In genomic region chr9:57643856-57644180, GRCm38 (mm10) we compare ENCODE assay signal across 8 mouse cellular contexts. TPM values are rescaled to one million over a fixed set of nuclear protein-coding genes. Genes with fewer than 3 reads are reported as not detected.
DNase-seq lines count a peak whose midpoint lies in the region; ATAC-seq and TF ChIP-seq lines count a peak whose summit lies in the region.

No protein-coding gene starts in this region.

- peaks cover 37% of the 10 kb centered on the region for H3K4me1 ChIP-seq in heart, adult 2 months (ENCODE audit: control insufficient read depth, insufficient read depth, low read length)
- H3K4me1 ChIP-seq in embryonic fibroblast, embryonic 13.5 days (ENCODE audit: control insufficient read depth, insufficient read depth, low read length): peaks cover 26% of the 10 kb centered on the region
- peaks cover 65% of the 10 kb centered on the region for H3K4me1 ChIP-seq in intestine, embryonic 16.5 days (ENCODE audit: control insufficient read depth, insufficient read depth, low read length)
- H3K4me1 ChIP-seq in midbrain, embryonic 10.5 days: peaks cover 74% of the 10 kb centered on the region

- peaks cover 9% of the 10 kb centered on the region for H3K79me2 ChIP-seq in heart, adult 2 months (replicated peaks; ENCODE audit: control insufficient read depth, insufficient read depth, low read length)

- peak overlapping the region; percentile 20; the same call in 1 of the 2 replicates for H3K4me3 ChIP-seq in heart, adult 2 months
- peak overlapping the region; percentile 67 for H3K4me3 ChIP-seq in embryonic fibroblast, embryonic 13.5 days (ENCODE audit: insufficient read depth, low read length)
- peak overlapping the region; percentile 96 for H3K4me3 ChIP-seq in intestine, embryonic 16.5 days (ENCODE audit: low read length)
- peak overlapping the region; percentile 76 for H3K4me3 ChIP-seq in midbrain, embryonic 10.5 days

- no peak for TF ChIP-seq POLR2A in heart, adult 2 months (IDR thresholded peaks at IDR 0.05; ENCODE audit: insufficient read depth, low read depth, low read length)
- TF ChIP-seq POLR2A in embryonic fibroblast, embryonic 13.5 days (IDR thresholded peaks at IDR 0.05; ENCODE audit: low read depth, low read length): no peak

- WGBS in heart, adult 2 months: 34% methylated on average over 7 of the region's 7 CpGs
- WGBS in intestine, embryonic 16.5 days: 27% methylated on average over 7 of the region's 7 CpGs
- WGBS in midbrain, embryonic 10.5 days: 82% methylated on average over 7 of the region's 7 CpGs

- peak in 1 of 2 experiments; percentile 48 for DNase-seq in heart, adult 2 months
- no peak for DNase-seq in heart, adult 8-10 months (ENCODE audit: low spot score)
- no peak for DNase-seq in midbrain, embryonic 10.5 days (ENCODE audit: low spot score)
- DNase-seq in thymus, postnatal 25 days: peak; percentile 71
- DNase-seq in adrenal gland, postnatal 14 days: no peak
- no peak for DNase-seq in frontal cortex, postnatal 25 days (ENCODE audit: low spot score in 2 of 2)

- peak overlapping the region; percentile 44 for H3K9ac ChIP-seq in heart, adult 2 months (ENCODE audit: low read depth, low read length)
- peak overlapping the region; percentile 99 for H3K9ac ChIP-seq in intestine, embryonic 16.5 days (ENCODE audit: low read depth, low read length)

- peak overlapping the region; percentile 85 for H3K4me2 ChIP-seq in intestine, embryonic 16.5 days (ENCODE audit: low read depth, low read length)

- peak overlapping the region; percentile 95 for H3K27ac ChIP-seq in heart, adult 2 months
- H3K27ac ChIP-seq in embryonic fibroblast, embryonic 13.5 days (ENCODE audit: insufficient read depth, low read length): no peak overlapping the region
- peak overlapping the region; percentile 98 for H3K27ac ChIP-seq in intestine, embryonic 16.5 days (ENCODE audit: low read length)
- peak overlapping the region; percentile 99 for H3K27ac ChIP-seq in midbrain, embryonic 10.5 days (replicated peaks)

- H3K36me3 ChIP-seq in heart, adult 2 months (ENCODE audit: control insufficient read depth, insufficient read depth, low read length): peaks cover 4% of the 10 kb centered on the region; the same call in 1 of the 2 replicates
- H3K36me3 ChIP-seq in intestine, embryonic 16.5 days (ENCODE audit: control insufficient read depth, insufficient read depth, low read length): peaks cover 2% of the 10 kb centered on the region; the same call in 1 of the 2 replicates
- H3K36me3 ChIP-seq in midbrain, embryonic 10.5 days: peaks cover 30% of the 10 kb centered on the region

- TF ChIP-seq EP300 in heart, adult 2 months (IDR thresholded peaks at IDR 0.05; ENCODE audit: insufficient read depth, low read depth, low read length): no peak

- no peaks in the 10 kb centered on the region for H3K9me3 ChIP-seq in intestine, embryonic 16.5 days (ENCODE audit: control insufficient read depth, low read length)
- H3K9me3 ChIP-seq in midbrain, embryonic 10.5 days (replicated peaks): no peaks in the 10 kb centered on the region

- no peak for TF ChIP-seq CTCF in heart, adult 2 months (IDR thresholded peaks at IDR 0.05)
- no peak for TF ChIP-seq CTCF in embryonic fibroblast, embryonic 13.5 days (IDR thresholded peaks at IDR 0.05; ENCODE audit: borderline replicate concordance, insufficient read depth, low read length)

- intact Hi-C loops in heart, adult 2 months (cut with DNase I): no loop called here

- ATAC-seq in intestine, embryonic 16.5 days: no peak

- no peaks in the 10 kb centered on the region for H3K27me3 ChIP-seq in heart, adult 2 months (ENCODE audit: control insufficient read depth, insufficient read depth, low read length)
- no peaks in the 10 kb centered on the region for H3K27me3 ChIP-seq in intestine, embryonic 16.5 days (replicated peaks; ENCODE audit: control insufficient read depth, insufficient read depth, low read length)
- peaks cover 22% of the 10 kb centered on the region for H3K27me3 ChIP-seq in midbrain, embryonic 10.5 days (ENCODE audit: low read depth, poor library complexity, severe bottlenecking)

RNA-seq across cellular contexts. Expression of gene Csk, which starts 9.6 kb away (rescaled TPM):
- 10 to 100 TPM; 23.3 to 29.7 TPM for total RNA-seq in heart, adult 2 months (2021)
- polyA plus RNA-seq in heart, adult 2 months (2012; rRNA removed): 19.4 and 20.6 TPM in 2 replicates
- total RNA-seq in heart, adult 8-10 months (2022): 10 to 100 TPM; 18.9 to 32.0 (median 27.7) TPM
- polyA plus RNA-seq in embryonic fibroblast, embryonic 13.5 days (2011; ENCODE audit: insufficient read length, low read depth, missing spikeins): 51.2 and 56.2 TPM in 2 replicates
- polyA plus RNA-seq in intestine, embryonic 16.5 days (2015; fragmentation: Nextera tagmentation; extraction: Ambion mirVana): 35.9 and 36.6 TPM in 2 replicates
- 38.9 and 41.5 TPM in 2 replicates for polyA plus RNA-seq in midbrain, embryonic 10.5 days (2016; fragmentation: Nextera tagmentation; extraction: Ambion mirVana)
- 71.0 and 75.6 TPM in 2 replicates for total RNA-seq in adrenal gland, postnatal 14 days (2021)

RNA-seq across cellular contexts. Expression of gene Lman1l, which starts 23.2 kb away (rescaled TPM):
- total RNA-seq in heart, adult 2 months (2021): not detected
- polyA plus RNA-seq in heart, adult 2 months (2012; rRNA removed): 0.20 TPM in 1 of 2 replicates, not detected in the other
- total RNA-seq in heart, adult 8-10 months (2022): under 1 TPM in 3 of 4 experiments, not detected in 1; 0.16 to 0.32 (median 0.22) TPM
- not detected in 2 replicates for polyA plus RNA-seq in embryonic fibroblast, embryonic 13.5 days (2011; ENCODE audit: insufficient read length, low read depth, missing spikeins)
- polyA plus RNA-seq in intestine, embryonic 16.5 days (2015; fragmentation: Nextera tagmentation; extraction: Ambion mirVana): not detected in 2 replicates
- 0.10 TPM in 1 of 2 replicates, not detected in the other for polyA plus RNA-seq in midbrain, embryonic 10.5 days (2016; fragmentation: Nextera tagmentation; extraction: Ambion mirVana)
- not detected in 2 replicates for total RNA-seq in adrenal gland, postnatal 14 days (2021)

RNA-seq across cellular contexts. Expression of gene Cplx3, which starts 37.7 kb away (rescaled TPM):
- total RNA-seq in heart, adult 2 months (2021): not detected
- polyA plus RNA-seq in heart, adult 2 months (2012; rRNA removed): not detected in 2 replicates
- total RNA-seq in heart, adult 8-10 months (2022): not detected
- polyA plus RNA-seq in embryonic fibroblast, embryonic 13.5 days (2011; ENCODE audit: insufficient read length, low read depth, missing spikeins): not detected in 2 replicates
- polyA plus RNA-seq in intestine, embryonic 16.5 days (2015; fragmentation: Nextera tagmentation; extraction: Ambion mirVana): not detected in 2 replicates
- 2.5 and 3.1 TPM in 2 replicates for polyA plus RNA-seq in midbrain, embryonic 10.5 days (2016; fragmentation: Nextera tagmentation; extraction: Ambion mirVana)
- total RNA-seq in adrenal gland, postnatal 14 days (2021): not detected in 2 replicates

RNA-seq across cellular contexts. Expression of gene Cyp1a2, which starts 39.7 kb away (rescaled TPM):
- not detected for total RNA-seq in heart, adult 2 months (2021)
- 1.00 TPM in 1 of 2 replicates, not detected in the other for polyA plus RNA-seq in heart, adult 2 months (2012; rRNA removed)
- total RNA-seq in heart, adult 8-10 months (2022): not detected
- polyA plus RNA-seq in embryonic fibroblast, embryonic 13.5 days (2011; ENCODE audit: insufficient read length, low read depth, missing spikeins): not detected in 2 replicates
- not detected in 2 replicates for polyA plus RNA-seq in intestine, embryonic 16.5 days (2015; fragmentation: Nextera tagmentation; extraction: Ambion mirVana)
- polyA plus RNA-seq in midbrain, embryonic 10.5 days (2016; fragmentation: Nextera tagmentation; extraction: Ambion mirVana): not detected in 2 replicates
- 1.5 and 43.1 TPM in 2 replicates for total RNA-seq in adrenal gland, postnatal 14 days (2021)

RNA-seq across cellular contexts. Expression of gene Cyp1a1, which starts 43.9 kb away (rescaled TPM):
- under 1 TPM; 0.09 to 0.13 TPM for total RNA-seq in heart, adult 2 months (2021)
- 0.20 and 0.78 TPM in 2 replicates for polyA plus RNA-seq in heart, adult 2 months (2012; rRNA removed)
- total RNA-seq in heart, adult 8-10 months (2022): under 1 TPM in 2 of 4 experiments, not detected in 2; 0.14 to 0.69 TPM
- not detected in 2 replicates for polyA plus RNA-seq in embryonic fibroblast, embryonic 13.5 days (2011; ENCODE audit: insufficient read length, low read depth, missing spikeins)
- polyA plus RNA-seq in intestine, embryonic 16.5 days (2015; fragmentation: Nextera tagmentation; extraction: Ambion mirVana): not detected in 2 replicates
- 0.04 TPM in 1 of 2 replicates, not detected in the other for polyA plus RNA-seq in midbrain, embryonic 10.5 days (2016; fragmentation: Nextera tagmentation; extraction: Ambion mirVana)
- total RNA-seq in adrenal gland, postnatal 14 days (2021): 0.37 TPM in 1 of 2 replicates, not detected in the other

Comparison
In these comparisons a context has a peak if more than half of its experiments do, and no peak if none do; other contexts are left out.
1. H3K4me3 ChIP-seq: peak in every context shown above with its lines; median percentile 96 in intestine, embryonic 16.5 days; 76 in midbrain, embryonic 10.5 days; 67 in embryonic fibroblast, embryonic 13.5 days; 20 in heart, adult 2 months.